Mouse (Mus musculus) midbrain, embryonic 12.5 days (tissue): ENCODE measurements around the gene Adora3. TPM values are rescaled to one million over a fixed set of nuclear protein-coding genes. Genes with fewer than 3 reads are reported as not detected.
"Not testable (repeated sequence)": the region's sequence is repeated elsewhere in the genome, so short reads cannot be mapped to it uniquely, and the experiment has no call there.

Experiments
- ATAC-seq: fragments of 200-750 bp; cut with Nextera tagmentation; 2 replicates; pipeline ENCODE4 v1.8.0; 2017; ENCODE audit warnings: low read depth, moderate TSS enrichment, moderate library complexity; ENCODE audit not compliant: low FRiP score
- H3K27ac ChIP-seq: fragments of 300-500 bp; sonication (generic); replicated peaks from 2 replicates; pipeline ENCODE4 v1.5.1; 2016; ENCODE audit warnings: mild to moderate bottlenecking
- H3K27me3 ChIP-seq: fragments of 300-500 bp; sonication (generic); 2 replicates; pipeline ENCODE4 v1.6.1; 2016; ENCODE audit warnings: mild to moderate bottlenecking
- H3K36me3 ChIP-seq: fragments of 300-500 bp; sonication (generic); 2 replicates; pipeline ENCODE4 v1.6.1; 2016
- H3K4me1 ChIP-seq: fragments of 300-500 bp; sonication (generic); 2 replicates; pipeline ENCODE4 v1.6.1; 2016
- H3K4me2 ChIP-seq: fragments of 300-500 bp; sonication (generic); replicated peaks from 2 replicates; pipeline ENCODE4 v1.6.1; 2016; ENCODE audit warnings: mild to moderate bottlenecking, moderate library complexity
- H3K4me3 ChIP-seq: fragments of 300-500 bp; sonication (generic); 2 replicates; pipeline ENCODE4 v1.5.1; 2016; ENCODE audit warnings: mild to moderate bottlenecking
- H3K9ac ChIP-seq: fragments of 300-500 bp; sonication (generic); replicated peaks from 2 replicates; pipeline ENCODE4 v1.6.1; 2016; ENCODE audit warnings: mild to moderate bottlenecking, moderate library complexity
- H3K9me3 ChIP-seq: fragments of 300-500 bp; sonication (generic); 2 replicates; pipeline ENCODE4 v1.6.1; 2016; ENCODE audit warnings: mild to moderate bottlenecking
- WGBS: fragments of 180-500 bp; shearing (Covaris S2); methylation state at CpG from one replicate; pipeline ENCODE4 v1.1.7; 2016; 5-methylcytosine and 5-hydroxymethylcytosine counted together
- polyA plus RNA-seq: library from polyadenylated mRNA; unstranded; fragments of >200 nt; fragmentation: Nextera tagmentation; extraction: Ambion mirVana; gene quantifications from 2 replicates; pipeline ENCODE4 v1.2.1, GENCODE M21; 2016

The Adora3 gene
- polyA plus RNA-seq, 1 experiment from 2014 or later, result not detected

- ATAC-seq, result no peak
Observed at GRCm38 (mm10) chr3:105910519-105911190, 40.0 kb downstream of the Adora3 start.

GRCm38 (mm10) chr3:105912097-105912880 is 41.6 kb downstream of the Adora3 start:
- H3K36me3 ChIP-seq, result no peaks in the 10 kb centered on the region
- no peak overlapping the region for H3K4me2 ChIP-seq
- H3K9me3 ChIP-seq, result no peaks in the 10 kb centered on the region
- H3K4me3 ChIP-seq, result no peak overlapping the region
- H3K27ac ChIP-seq, result no peak overlapping the region
- WGBS, result 86% methylated on average over 9 of the region's 9 CpGs
- H3K4me1 ChIP-seq, result no peaks in the 10 kb centered on the region
- H3K27me3 ChIP-seq, result no peaks in the 10 kb centered on the region
- H3K9ac ChIP-seq, result no peak overlapping the region
- ATAC-seq, result no peak

More at GRCm38 (mm10) chr3:105910519-105911190, 40.0 kb downstream of the Adora3 start:
- Histone ChIP-seq H3K4me2 (no peak overlapping the region), H3K36me3 (no peaks in the 10 kb centered on the region), H3K4me3 (no peak overlapping the region), H3K9ac (no peak overlapping the region), H3K9me3 (no peaks in the 10 kb centered on the region), H3K27me3 (no peaks in the 10 kb centered on the region), H3K4me1 (no peaks in the 10 kb centered on the region), H3K27ac (no peak overlapping the region)
- 84% methylated on average over 11 of the region's 11 CpGs for WGBS

- H3K9ac ChIP-seq, result no peak overlapping the region
- no peaks in the 10 kb centered on the region for H3K9me3 ChIP-seq
- ATAC-seq, result no peak
- H3K36me3 ChIP-seq, result no peaks in the 10 kb centered on the region
- no peak overlapping the region for H3K4me3 ChIP-seq
- no peaks in the 10 kb centered on the region for H3K4me1 ChIP-seq
- no peak overlapping the region for H3K27ac ChIP-seq
- no peaks in the 10 kb centered on the region for H3K27me3 ChIP-seq
- WGBS, result 76% methylated on average over 10 of the region's 10 CpGs
- no peak overlapping the region for H3K4me2 ChIP-seq
Observed at GRCm38 (mm10) chr3:105913839-105914681, 43.4 kb downstream of the Adora3 start.

GRCm38 (mm10) chr3:105915281-105915680 is 44.6 kb downstream of the Adora3 start:
- no peak overlapping the region for H3K4me2 ChIP-seq
- no peaks in the 10 kb centered on the region for H3K27me3 ChIP-seq
- H3K27ac ChIP-seq, result no peak overlapping the region
- no peaks in the 10 kb centered on the region for H3K36me3 ChIP-seq
- no peak for ATAC-seq
- WGBS, result 46% methylated on average over 1 of the region's 1 CpGs
- H3K9me3 ChIP-seq, result no peaks in the 10 kb centered on the region
- H3K9ac ChIP-seq, result no peak overlapping the region
- H3K4me3 ChIP-seq, result no peak overlapping the region
- no peaks in the 10 kb centered on the region for H3K4me1 ChIP-seq

GRCm38 (mm10) chr3:105916455-105916854 is 45.8 kb downstream of the Adora3 start:
- H3K4me2 ChIP-seq, H3K9ac ChIP-seq, H3K4me3 ChIP-seq, H3K9me3 ChIP-seq, H3K27ac ChIP-seq, H3K4me1 ChIP-seq, H3K27me3 ChIP-seq, ATAC-seq, H3K36me3 ChIP-seq: not testable (repeated sequence)

- no peaks in the 10 kb centered on the region for H3K27me3 ChIP-seq
- no peak overlapping the region for H3K27ac ChIP-seq
- H3K9ac ChIP-seq, result no peak overlapping the region
- no peaks in the 10 kb centered on the region for H3K36me3 ChIP-seq
- H3K9me3 ChIP-seq, result no peaks in the 10 kb centered on the region
- no peak for ATAC-seq
- no peaks in the 10 kb centered on the region for H3K4me1 ChIP-seq
- H3K4me2 ChIP-seq, result no peak overlapping the region
- WGBS, result 60% methylated on average over 10 of the region's 10 CpGs
- no peak overlapping the region for H3K4me3 ChIP-seq
Observed at GRCm38 (mm10) chr3:105917656-105918354, 47.1 kb downstream of the Adora3 start.

GRCm38 (mm10) chr3:105918355-105918745 is 47.7 kb downstream of the Adora3 start:
- Histone ChIP-seq H3K27me3 (no peaks in the 10 kb centered on the region), H3K9ac (no peak overlapping the region), H3K4me2 (no peak overlapping the region), H3K4me1 (no peaks in the 10 kb centered on the region), H3K36me3 (no peaks in the 10 kb centered on the region), H3K27ac (no peak overlapping the region), H3K4me3 (no peak overlapping the region), H3K9me3 (no peaks in the 10 kb centered on the region)
- WGBS, result 76% methylated on average over 3 of the region's 3 CpGs
- no peak for ATAC-seq

GRCm38 (mm10) chr3:105920743-105921142 is 50.1 kb downstream of the Adora3 start:
- not testable (repeated sequence) for H3K27ac ChIP-seq, H3K4me1 ChIP-seq, H3K4me3 ChIP-seq, ATAC-seq, H3K27me3 ChIP-seq, H3K36me3 ChIP-seq, H3K9ac ChIP-seq, H3K9me3 ChIP-seq, H3K4me2 ChIP-seq

- Histone ChIP-seq H3K27me3 (no peaks in the 10 kb centered on the region), H3K9me3 (no peaks in the 10 kb centered on the region), H3K4me3 (no peak overlapping the region), H3K4me1 (no peaks in the 10 kb centered on the region), H3K4me2 (no peak overlapping the region), H3K27ac (no peak overlapping the region), H3K9ac (no peak overlapping the region), H3K36me3 (no peaks in the 10 kb centered on the region)
- WGBS, result 79% methylated on average over 2 of the region's 2 CpGs
- ATAC-seq, result no peak
Observed at GRCm38 (mm10) chr3:105921959-105922358, 51.3 kb downstream of the Adora3 start.

- H3K27me3 ChIP-seq, result no peaks in the 10 kb centered on the region
- ATAC-seq, result no peak
- no peaks in the 10 kb centered on the region for H3K9me3 ChIP-seq
- WGBS, result 86% methylated on average over 9 of the region's 9 CpGs
- H3K36me3 ChIP-seq, result no peaks in the 10 kb centered on the region
- H3K4me3 ChIP-seq, result no peak overlapping the region
- H3K4me1 ChIP-seq, result no peaks in the 10 kb centered on the region
- no peak overlapping the region for H3K9ac ChIP-seq
- H3K27ac ChIP-seq, result no peak overlapping the region
- H3K4me2 ChIP-seq, result no peak overlapping the region
Observed at GRCm38 (mm10) chr3:105924616-105925015, 54.0 kb downstream of the Adora3 start.

GRCm38 (mm10) chr3:105927561-105928194 is 57.0 kb downstream of the Adora3 start:
- no peak overlapping the region for H3K4me2 ChIP-seq
- ATAC-seq, result no peak
- no peak overlapping the region for H3K9ac ChIP-seq
- 88% methylated on average over 7 of the region's 7 CpGs for WGBS
- no peaks in the 10 kb centered on the region for H3K27me3 ChIP-seq
- H3K36me3 ChIP-seq, result no peaks in the 10 kb centered on the region
- no peaks in the 10 kb centered on the region for H3K9me3 ChIP-seq
- H3K4me3 ChIP-seq, result no peak overlapping the region
- H3K27ac ChIP-seq, result no peak overlapping the region
- H3K4me1 ChIP-seq, result no peaks in the 10 kb centered on the region
